Mouse (Mus musculus) lung, postnatal 0 days (tissue): ENCODE measurements around the gene Uckl1.

ENCODE experiments used
- CTCF ChIP-seq: IDR thresholded peaks from 2 replicates; pipeline ENCODE4 v1.5.1; 2016; ENCODE audit warnings: antibody characterized with exemption, mild to moderate bottlenecking
- EP300 ChIP-seq: IDR thresholded peaks from 2 replicates; pipeline ENCODE4 v1.6.1; 2016; ENCODE audit warnings: antibody characterized with exemption, mild to moderate bottlenecking, control low read depth

DNA sequence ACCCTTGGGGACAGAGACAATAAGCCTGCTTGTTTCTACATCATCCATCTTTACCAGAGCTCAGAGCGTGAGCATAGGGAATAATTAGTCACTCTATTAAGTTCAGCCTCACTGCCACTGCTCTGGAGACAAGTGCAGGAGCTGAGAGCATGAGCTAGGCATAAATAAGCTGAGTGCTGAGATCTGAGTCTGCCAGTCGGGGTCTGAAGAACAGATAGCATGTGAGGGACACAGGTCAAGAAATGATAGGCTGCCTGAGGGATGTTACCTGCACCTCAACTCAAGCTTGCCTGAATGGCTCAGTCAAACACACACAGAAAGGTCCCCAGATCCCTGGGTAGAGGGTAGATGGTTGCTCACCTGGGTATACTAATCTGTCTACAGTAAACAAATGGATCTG is 7.6 kb downstream of the Uckl1 start:
- TF ChIP-seq CTCF (no peak), EP300 (no peak)
